Mouse (Mus musculus): Measurements from ENCODE around the gene Smim24.

The Smim24 gene

GRCm38 (mm10) chr10:81392270-81392669, 581 bp upstream of the Smim24 start:
- DNase-seq (ENCODE audit: low spot score): no peak

GRCm38 (mm10) chr10:81393456-81394063, 709 bp downstream of the Smim24 start:
- DNase-seq (ENCODE audit: low spot score): no peak

- no peak for DNase-seq (ENCODE audit: low spot score)
Measured at GRCm38 (mm10) chr10:81395127-81395526, 2.3 kb downstream of the Smim24 start.

- no peak for DNase-seq (ENCODE audit: low spot score)
Measured at GRCm38 (mm10) chr10:81395865-81396264, 3.0 kb downstream of the Smim24 start.

GRCm38 (mm10) chr10:81396749-81397148, 3.9 kb downstream of the Smim24 start:
- no peak for DNase-seq (ENCODE audit: low spot score)

GRCm38 (mm10) chr10:81399296-81399695, 6.4 kb downstream of the Smim24 start:
- DNase-seq (ENCODE audit: low spot score): no peak

GRCm38 (mm10) chr10:81399798-81400308, 7.0 kb downstream of the Smim24 start:
- no peak for DNase-seq (ENCODE audit: low spot score)

- no peak for DNase-seq (ENCODE audit: low spot score)
Measured at GRCm38 (mm10) chr10:81400371-81401204, 7.7 kb downstream of the Smim24 start.

- DNase-seq (ENCODE audit: low spot score): no peak
Measured at GRCm38 (mm10) chr10:81401205-81401520, 8.3 kb downstream of the Smim24 start.

GRCm38 (mm10) chr10:81401521-81402226, 8.8 kb downstream of the Smim24 start:
- DNase-seq (ENCODE audit: low spot score): no peak

GRCm38 (mm10) chr10:81402227-81402765, 9.4 kb downstream of the Smim24 start:
- no peak for DNase-seq (ENCODE audit: low spot score)

- DNase-seq (ENCODE audit: low spot score): no peak
Measured at GRCm38 (mm10) chr10:81403511-81403910, 10.7 kb downstream of the Smim24 start.

GRCm38 (mm10) chr10:81404082-81404481, 11.2 kb downstream of the Smim24 start:
- no peak for DNase-seq (ENCODE audit: low spot score)

GRCm38 (mm10) chr10:81404720-81405119, 11.9 kb downstream of the Smim24 start:
- no peak for DNase-seq (ENCODE audit: low spot score)

GRCm38 (mm10) chr10:81405588-81406201, 12.8 kb downstream of the Smim24 start:
- DNase-seq (ENCODE audit: low spot score): no peak

- no peak for DNase-seq (ENCODE audit: low spot score)
Measured at GRCm38 (mm10) chr10:81406504-81407440, 13.9 kb downstream of the Smim24 start.

- no peak for DNase-seq (ENCODE audit: low spot score)
Measured at GRCm38 (mm10) chr10:81407539-81408423, 14.9 kb downstream of the Smim24 start.

- no peak for DNase-seq (ENCODE audit: low spot score)
Measured at GRCm38 (mm10) chr10:81408424-81408729, 15.5 kb downstream of the Smim24 start.

GRCm38 (mm10) chr10:81408871-81409291, 16.0 kb downstream of the Smim24 start:
- no peak for DNase-seq (ENCODE audit: low spot score)

- DNase-seq (ENCODE audit: low spot score): no peak
Measured at GRCm38 (mm10) chr10:81409330-81409729, 16.5 kb downstream of the Smim24 start.
